Mouse (Mus musculus): ENCODE results near the gene Slc9b1. TPM values are rescaled to one million over a fixed set of nuclear protein-coding genes. Genes with fewer than 3 reads are reported as not detected.
A peak's percentile ranks its signal among the peaks of the same experiment; 100 is the strongest.

Gene Slc9b1
- total and polyA plus RNA-seq, 3 experiments: 0.14 TPM; not detected in 2

GRCm38 (mm10) chr3:135420542-135421309 is 72.9 kb downstream of the Slc9b1 start:
- Histone ChIP-seq H3K27me3 (ENCODE audit: control insufficient read depth in 1 of 2, insufficient read depth in 2 of 2, low read length in 2 of 2) (no peaks in the 10 kb centered on the region), H3K27ac (ENCODE audit: control insufficient read depth, low read depth, low read length) (peak overlapping the region; percentile 92), H3K36me3 (ENCODE audit: control insufficient read depth in 1 of 2, insufficient read depth in 2 of 2, low read length in 2 of 2) (peaks cover 0 to 31% of the 10 kb centered on the region in 2 experiments; a peak in 3 of 4 replicates), H3K9me3 (replicated peaks; ENCODE audit: insufficient read depth, low read length) (no peaks in the 10 kb centered on the region), H3K4me1 (ENCODE audit: control insufficient read depth in 1 of 2, insufficient read depth in 2 of 2, low read length in 2 of 2) (peaks cover 11 to 18% of the 10 kb centered on the region in 2 experiments), H3K4me3 (ENCODE audit: control insufficient read depth in 1 of 2, insufficient read depth in 1 of 2, low read depth in 2 of 2, low read length in 2 of 2) (peak overlapping the region; percentile 27 to 87), H3K79me2 (ENCODE audit: control insufficient read depth, insufficient read depth, low read length, poor library complexity) (peaks cover 50% of the 10 kb centered on the region), H3K9ac (ENCODE audit: control insufficient read depth, low read depth, low read length, poor library complexity, severe bottlenecking) (peak overlapping the region; percentile 93)
- peak; percentile 89 for DNase-seq (ENCODE audit: low read depth, low spot score)
- TF ChIP-seq MXI1 (IDR thresholded peaks at IDR 0.05; ENCODE audit: low read depth, low read length): peak; percentile 83
- no peak for TF ChIP-seq GATA1 (IDR thresholded peaks at IDR 0.05; ENCODE audit: low read depth, low read length)
- TF ChIP-seq ETS1 (IDR thresholded peaks at IDR 0.05; ENCODE audit: low read depth, low read length): peak; percentile 89
- TF ChIP-seq BHLHE40 (IDR thresholded peaks at IDR 0.05; ENCODE audit: borderline replicate concordance, low read depth, low read length): no peak
- TF ChIP-seq HCFC1 (IDR thresholded peaks at IDR 0.05; ENCODE audit: low read depth, low read length): 0 out of 2 replicates have a peak, but pooled peaks have one; percentile 15
- TF ChIP-seq GABPA (IDR thresholded peaks at IDR 0.05; ENCODE audit: low read depth, low read length): peak; percentile 72; the same call in 1 of the 2 replicates
- TF ChIP-seq MAFK (IDR thresholded peaks at IDR 0.05; ENCODE audit: borderline replicate concordance, low read depth, low read length): peak; percentile 85
- peak; percentile 49; the same call in 1 of the 2 replicates for TF ChIP-seq MAX (IDR thresholded peaks at IDR 0.05; ENCODE audit: low read length)
- TF ChIP-seq NELFE (IDR thresholded peaks at IDR 0.05; ENCODE audit: low read depth, low read length): peak; percentile 31; the same call in 1 of the 2 replicates
- no peak for TF ChIP-seq RAD21 (IDR thresholded peaks at IDR 0.05; ENCODE audit: low read depth, low read length)
- TF ChIP-seq TBP (IDR thresholded peaks at IDR 0.05; ENCODE audit: low read depth, low read length): peak; percentile 55; the same call in 1 of the 2 replicates
- TF ChIP-seq E2F4 (IDR thresholded peaks at IDR 0.05; ENCODE audit: borderline replicate concordance, low read depth, low read length): no peak
- TF ChIP-seq MYC (IDR thresholded peaks at IDR 0.05; ENCODE audit: low read depth, low read length): peak; percentile 47; the same call in 1 of the 2 replicates
- TF ChIP-seq USF1 (IDR thresholded peaks at IDR 0.05; ENCODE audit: low read depth, low read length): no peak
- TF ChIP-seq SIN3A (IDR thresholded peaks at IDR 0.05; ENCODE audit: low read length): peak; percentile 86
- peak; percentile 54 to 68; a peak in 3 of 4 replicates for TF ChIP-seq EP300 (IDR thresholded peaks at IDR 0.05; ENCODE audit: low read depth in 1 of 2, low read length in 2 of 2)

GRCm38 (mm10) chr3:135421310-135421594 is 73.4 kb downstream of the Slc9b1 start:
- no peak for TF ChIP-seq POLR2A (IDR thresholded peaks at IDR 0.05; ENCODE audit: control insufficient read depth in 1 of 2, insufficient read depth in 1 of 2, low read depth in 1 of 2, low read length in 2 of 2, poor library complexity in 1 of 2)
- TF ChIP-seq TCF12 (IDR thresholded peaks at IDR 0.05; ENCODE audit: low read depth, low read length): no peak
- TF ChIP-seq EP300 (IDR thresholded peaks at IDR 0.05; ENCODE audit: low read depth in 1 of 2, low read length in 2 of 2): no peak
- H3K27me3 ChIP-seq (ENCODE audit: control insufficient read depth in 1 of 2, insufficient read depth in 2 of 2, low read length in 2 of 2): no peaks in the 10 kb centered on the region
- peaks cover 50% of the 10 kb centered on the region for H3K79me2 ChIP-seq (ENCODE audit: control insufficient read depth, insufficient read depth, low read length, poor library complexity)
- H3K27ac ChIP-seq (ENCODE audit: control insufficient read depth, low read depth, low read length): peak overlapping the region; percentile 92
- peak overlapping the region; percentile 27 to 87 for H3K4me3 ChIP-seq (ENCODE audit: control insufficient read depth in 1 of 2, insufficient read depth in 1 of 2, low read depth in 2 of 2, low read length in 2 of 2)
- H3K4me1 ChIP-seq (ENCODE audit: control insufficient read depth in 1 of 2, insufficient read depth in 2 of 2, low read length in 2 of 2): peaks cover 11 to 18% of the 10 kb centered on the region in 2 experiments
- no peak for DNase-seq (ENCODE audit: low read depth, low spot score)
- H3K9ac ChIP-seq (ENCODE audit: control insufficient read depth, low read depth, low read length, poor library complexity, severe bottlenecking): peak overlapping the region; percentile 93
- H3K9me3 ChIP-seq (replicated peaks; ENCODE audit: insufficient read depth, low read length): no peaks in the 10 kb centered on the region
- H3K36me3 ChIP-seq (ENCODE audit: control insufficient read depth in 1 of 2, insufficient read depth in 2 of 2, low read length in 2 of 2): peaks cover 0 to 31% of the 10 kb centered on the region in 2 experiments; a peak in 3 of 4 replicates
